Mouse (Mus musculus) gastrocnemius, postnatal 25 days (tissue): ENCODE measurements around the gene Irs2. TPM values are rescaled to one million over a fixed set of nuclear protein-coding genes. Genes with fewer than 3 reads are reported as not detected.

Source experiments
- DNase-seq: peaks from one replicate; pipeline ENCODE4 v3.0.0; 2022
- total RNA-seq, 2 experiments: library from RNA; stranded (reverse); gene quantifications; 1 replicate in 1 of 2; 2 replicates in 1 of 2; pipeline ENCODE4 v1.2.3; 2021

Gene Irs2
- total RNA-seq, 2 experiments from 2014 or later, result 7.7 to 12.7 TPM

- DNase-seq, result peak; percentile 79
These were observed 1.3 kb upstream of the Irs2 start for GRCm38 (mm10) chr8:11009431-11010071.

- peak; percentile 97 for DNase-seq
These were observed 673 bp upstream of the Irs2 start for GRCm38 (mm10) chr8:11008842-11009420.

GRCm38 (mm10) chr8:11007581-11008378 lies 478 bp downstream of the Irs2 start:
- peak; percentile 58 for DNase-seq

- DNase-seq, result peak; percentile 87
These were observed 1.2 kb downstream of the Irs2 start for GRCm38 (mm10) chr8:11007001-11007580.

- DNase-seq, result no peak
These were observed 2.0 kb downstream of the Irs2 start for GRCm38 (mm10) chr8:11006276-11006630.

- no peak for DNase-seq
These were observed 2.6 kb downstream of the Irs2 start for GRCm38 (mm10) chr8:11005460-11006275.

GRCm38 (mm10) chr8:11004781-11005459 lies 3.3 kb downstream of the Irs2 start:
- DNase-seq, result no peak

GRCm38 (mm10) chr8:11003917-11004470 lies 4.3 kb downstream of the Irs2 start:
- no peak for DNase-seq

- DNase-seq, result no peak
These were observed 5.0 kb downstream of the Irs2 start for GRCm38 (mm10) chr8:11003253-11003652.

GRCm38 (mm10) chr8:11002816-11003215 lies 5.4 kb downstream of the Irs2 start:
- DNase-seq, result no peak

GRCm38 (mm10) chr8:11001062-11001549 lies 7.2 kb downstream of the Irs2 start:
- no peak for DNase-seq

GRCm38 (mm10) chr8:10999538-10999937 lies 8.7 kb downstream of the Irs2 start:
- DNase-seq, result no peak

- no peak for DNase-seq
These were observed 12.0 kb downstream of the Irs2 start for GRCm38 (mm10) chr8:10996247-10996646.

GRCm38 (mm10) chr8:10995756-10996155 lies 12.5 kb downstream of the Irs2 start:
- no peak for DNase-seq

GRCm38 (mm10) chr8:10994390-10994954 lies 13.8 kb downstream of the Irs2 start:
- DNase-seq, result no peak

- no peak for DNase-seq
These were observed 14.6 kb downstream of the Irs2 start for GRCm38 (mm10) chr8:10993582-10994216.

GRCm38 (mm10) chr8:10992081-10992480 lies 16.2 kb downstream of the Irs2 start:
- no peak for DNase-seq

- no peak for DNase-seq
These were observed 16.9 kb downstream of the Irs2 start for GRCm38 (mm10) chr8:10991323-10991722.

- no peak for DNase-seq
These were observed 17.7 kb downstream of the Irs2 start for GRCm38 (mm10) chr8:10990421-10991110.
